Mouse (Mus musculus) stomach, embryonic 15.5 days (tissue): Measurements from ENCODE around the gene Gsg1. TPM values are rescaled to one million over a fixed set of nuclear protein-coding genes. Genes with fewer than 3 reads are reported as not detected.
A peak's percentile ranks its signal among the peaks of the same experiment; 100 is the strongest.

Experiments
- ATAC-seq: fragments of 200-750 bp; cut with Nextera tagmentation; 2 replicates; pipeline ENCODE4 v1.8.0; 2017; ENCODE audit warnings: low read depth, moderate number of reproducible peaks, moderate TSS enrichment; ENCODE audit not compliant: insufficient read depth, low FRiP score
- H3K27ac ChIP-seq: fragments of 300-500 bp; sonication (generic); 2 replicates; pipeline ENCODE4 v1.5.1; 2015; ENCODE audit warnings: mild to moderate bottlenecking, inconsistent platforms
- H3K27me3 ChIP-seq: fragments of 300-500 bp; sonication (generic); replicated peaks from 2 replicates; pipeline ENCODE4 v1.6.1; 2015; ENCODE audit warnings: inconsistent platforms
- H3K36me3 ChIP-seq: fragments of 300-500 bp; sonication (generic); 2 replicates; pipeline ENCODE4 v1.6.1; 2015; ENCODE audit warnings: inconsistent platforms
- H3K4me1 ChIP-seq: fragments of 300-500 bp; sonication (generic); 2 replicates; pipeline ENCODE4 v1.6.1; 2015; ENCODE audit warnings: inconsistent platforms
- H3K4me2 ChIP-seq: fragments of 300-500 bp; sonication (generic); 2 replicates; pipeline ENCODE4 v1.6.1; 2015; ENCODE audit warnings: mild to moderate bottlenecking, inconsistent platforms
- H3K4me3 ChIP-seq: fragments of 300-500 bp; sonication (generic); replicated peaks from 2 replicates; pipeline ENCODE4 v1.5.1; 2015; ENCODE audit warnings: inconsistent platforms
- H3K9ac ChIP-seq: fragments of 300-500 bp; sonication (generic); 2 replicates; pipeline ENCODE4 v1.6.1; 2015; ENCODE audit warnings: inconsistent platforms
- H3K9me3 ChIP-seq: fragments of 300-500 bp; sonication (generic); 2 replicates; pipeline ENCODE4 v1.6.1; 2016; ENCODE audit warnings: inconsistent platforms
- WGBS: fragments of 180-500 bp; shearing (Covaris S2); methylation state at CpG from one replicate; pipeline ENCODE4 v1.1.7; 2015; 5-methylcytosine and 5-hydroxymethylcytosine counted together
- polyA plus RNA-seq: library from polyadenylated mRNA; unstranded; fragments of >200 nt; fragmentation: Nextera tagmentation; extraction: Ambion mirVana; gene quantifications from 2 replicates; pipeline ENCODE4 v1.2.1, GENCODE M21; 2015

The Gsg1 gene
- polyA plus RNA-seq, 1 experiment from 2014 or later: 0.72 TPM

- WGBS: 71% methylated on average over 16 of the region's 16 CpGs
- H3K9ac ChIP-seq: no peak overlapping the region
- no peaks in the 10 kb centered on the region for H3K36me3 ChIP-seq
- H3K4me1 ChIP-seq: peaks cover 4% of the 10 kb centered on the region; the same call in 1 of the 2 replicates
- H3K4me2 ChIP-seq: peak overlapping the region; percentile 83
- H3K27me3 ChIP-seq: no peaks in the 10 kb centered on the region
- no peak overlapping the region for H3K4me3 ChIP-seq
- H3K27ac ChIP-seq: peak overlapping the region; percentile 74
- H3K9me3 ChIP-seq: no peaks in the 10 kb centered on the region
- ATAC-seq: peak; percentile 60
Observed at GRCm38 (mm10) chr6:135200122-135200957, 53.8 kb downstream of the Gsg1 start.

GRCm38 (mm10) chr6:135198726-135199125, 55.4 kb downstream of the Gsg1 start:
- Histone ChIP-seq H3K27ac (peak overlapping the region; percentile 83), H3K4me1 (peaks cover 7% of the 10 kb centered on the region; the same call in 1 of the 2 replicates), H3K4me2 (peak overlapping the region; percentile 83), H3K9ac (peak overlapping the region; percentile 60; the same call in 1 of the 2 replicates), H3K9me3 (no peaks in the 10 kb centered on the region), H3K4me3 (peak overlapping the region; percentile 88), H3K36me3 (no peaks in the 10 kb centered on the region), H3K27me3 (no peaks in the 10 kb centered on the region)
- no peak for ATAC-seq
- 44% methylated on average over 6 of the region's 6 CpGs for WGBS

GRCm38 (mm10) chr6:135197921-135198532, 56.1 kb downstream of the Gsg1 start, which contains the start of the genes Fam234b and Hebp1:
Gene Fam234b (plus strand): TSS chr6:135197977.
Gene Hebp1 (minus strand): TSS chr6:135198022.
- H3K4me3 ChIP-seq: peak within 1 kb of the TSS; percentile 88
- H3K36me3 ChIP-seq: no peaks in the 10 kb centered on the region
- H3K4me1 ChIP-seq: peaks cover 10% of the 10 kb centered on the region; the same call in 1 of the 2 replicates
- peak within 1 kb of the TSS; percentile 60 for H3K9ac ChIP-seq
- peak within 1 kb of the TSS; percentile 83 for H3K27ac ChIP-seq
- WGBS: under 1% methylated on average over 52 of the region's 52 CpGs
- no peaks in the 10 kb centered on the region for H3K9me3 ChIP-seq
- H3K4me2 ChIP-seq: peak within 1 kb of the TSS; percentile 83
- H3K27me3 ChIP-seq: no peaks in the 10 kb centered on the region
- ATAC-seq: peak; percentile 78

- Histone ChIP-seq H3K27ac (peak overlapping the region; percentile 83), H3K9ac (peak overlapping the region; percentile 60; the same call in 1 of the 2 replicates), H3K9me3 (no peaks in the 10 kb centered on the region), H3K4me2 (peak overlapping the region; percentile 83), H3K27me3 (no peaks in the 10 kb centered on the region), H3K36me3 (no peaks in the 10 kb centered on the region), H3K4me1 (peaks cover 10% of the 10 kb centered on the region; the same call in 1 of the 2 replicates), H3K4me3 (peak overlapping the region; percentile 88)
- no peak for ATAC-seq
- 18% methylated on average over 7 of the region's 7 CpGs for WGBS
Observed at GRCm38 (mm10) chr6:135197446-135197845, 56.7 kb downstream of the Gsg1 start.

GRCm38 (mm10) chr6:135196707-135197106, 57.4 kb downstream of the Gsg1 start:
- 60% methylated on average over 8 of the region's 8 CpGs for WGBS

GRCm38 (mm10) chr6:135194907-135195306, 59.2 kb downstream of the Gsg1 start:
- no peak for ATAC-seq
- H3K27ac ChIP-seq: no peak overlapping the region
- no peak overlapping the region for H3K4me2 ChIP-seq
- no peak overlapping the region for H3K9ac ChIP-seq
- no peaks in the 10 kb centered on the region for H3K9me3 ChIP-seq
- H3K4me3 ChIP-seq: no peak overlapping the region
- H3K36me3 ChIP-seq: no peaks in the 10 kb centered on the region
- H3K27me3 ChIP-seq: no peaks in the 10 kb centered on the region
- 78% methylated on average over 4 of the region's 4 CpGs for WGBS
- 0 out of 2 replicates have a peak, but pooled peaks cover 6% of the 10 kb centered on the region for H3K4me1 ChIP-seq

More at GRCm38 (mm10) chr6:135196707-135197106, 57.4 kb downstream of the Gsg1 start:
- Histone ChIP-seq H3K9me3 (no peaks in the 10 kb centered on the region), H3K4me2 (no peak overlapping the region), H3K9ac (no peak overlapping the region), H3K27ac (peak overlapping the region; percentile 40; the same call in 1 of the 2 replicates), H3K4me3 (no peak overlapping the region), H3K27me3 (no peaks in the 10 kb centered on the region), H3K4me1 (peaks cover 10% of the 10 kb centered on the region; the same call in 1 of the 2 replicates), H3K36me3 (no peaks in the 10 kb centered on the region)
- peak; percentile 51; the same call in 1 of the 2 replicates for ATAC-seq

GRCm38 (mm10) chr6:135193733-135194132, 60.4 kb downstream of the Gsg1 start:
- Histone ChIP-seq H3K4me2 (no peak overlapping the region), H3K4me1 (0 out of 2 replicates have a peak, but pooled peaks cover 6% of the 10 kb centered on the region), H3K9ac (no peak overlapping the region), H3K9me3 (no peaks in the 10 kb centered on the region), H3K27ac (no peak overlapping the region), H3K4me3 (no peak overlapping the region), H3K36me3 (no peaks in the 10 kb centered on the region), H3K27me3 (no peaks in the 10 kb centered on the region)
- WGBS: 51% methylated on average over 4 of the region's 4 CpGs
- ATAC-seq: no peak

- ATAC-seq: no peak
- H3K27ac ChIP-seq: no peak overlapping the region
- WGBS: 80% methylated on average over 8 of the region's 8 CpGs
Observed at GRCm38 (mm10) chr6:135192993-135193392, 61.2 kb downstream of the Gsg1 start.

GRCm38 (mm10) chr6:135191906-135192305, 62.2 kb downstream of the Gsg1 start:
- Histone ChIP-seq H3K9ac (no peak overlapping the region), H3K27ac (no peak overlapping the region), H3K36me3 (no peaks in the 10 kb centered on the region), H3K4me1 (0 out of 2 replicates have a peak, but pooled peaks cover 6% of the 10 kb centered on the region), H3K9me3 (no peaks in the 10 kb centered on the region), H3K4me2 (no peak overlapping the region), H3K27me3 (no peaks in the 10 kb centered on the region), H3K4me3 (no peak overlapping the region)
- 68% methylated on average over 1 of the region's 1 CpGs for WGBS
- ATAC-seq: no peak

More at GRCm38 (mm10) chr6:135192993-135193392, 61.2 kb downstream of the Gsg1 start:
- Histone ChIP-seq H3K9ac (no peak overlapping the region), H3K9me3 (no peaks in the 10 kb centered on the region), H3K36me3 (no peaks in the 10 kb centered on the region), H3K4me3 (no peak overlapping the region), H3K4me1 (0 out of 2 replicates have a peak, but pooled peaks cover 6% of the 10 kb centered on the region), H3K27me3 (no peaks in the 10 kb centered on the region), H3K4me2 (no peak overlapping the region)

GRCm38 (mm10) chr6:135190122-135190521, 64.0 kb downstream of the Gsg1 start:
- no peak overlapping the region for H3K4me2 ChIP-seq
- H3K9ac ChIP-seq: no peak overlapping the region
- 0 out of 2 replicates have a peak, but pooled peaks cover 6% of the 10 kb centered on the region for H3K4me1 ChIP-seq
- no peak overlapping the region for H3K27ac ChIP-seq
- H3K36me3 ChIP-seq: no peaks in the 10 kb centered on the region
- H3K27me3 ChIP-seq: no peaks in the 10 kb centered on the region
- no peak overlapping the region for H3K4me3 ChIP-seq
- no peak for ATAC-seq
- H3K9me3 ChIP-seq: no peaks in the 10 kb centered on the region
- 74% methylated on average over 6 of the region's 6 CpGs for WGBS

- whole genome bisulfite sequencing: 57% methylated on average over 4 of the region's 4 CpGs
- H3K4me2 ChIP-seq: no peak overlapping the region
- H3K4me1 ChIP-seq: 0 out of 2 replicates have a peak, but pooled peaks cover 2% of the 10 kb centered on the region
- no peaks in the 10 kb centered on the region for H3K36me3 ChIP-seq
- H3K4me3 ChIP-seq: no peak overlapping the region
- H3K9me3 ChIP-seq: no peaks in the 10 kb centered on the region
- H3K27ac ChIP-seq: no peak overlapping the region
- no peak for ATAC-seq
- H3K9ac ChIP-seq: no peak overlapping the region
- H3K27me3 ChIP-seq: no peaks in the 10 kb centered on the region
Observed at GRCm38 (mm10) chr6:135188629-135189028, 65.5 kb downstream of the Gsg1 start.
